Mouse (Mus musculus) MEL (cell line): ENCODE results near the gene Kif5a. TPM values are rescaled to one million over a fixed set of nuclear protein-coding genes. Genes with fewer than 3 reads are reported as not detected.
A peak's percentile ranks its signal among the peaks of the same experiment; 100 is the strongest.

Experiments
- DNase-seq: peaks from one replicate; pipeline ENCODE4 v3.0.0; 2011; ENCODE audit warnings: low read depth, low spot score
- H3K27ac ChIP-seq: 2 replicates; pipeline ENCODE4 v1.5.1; 2012; ENCODE audit warnings: low read depth, mild to moderate bottlenecking, control low read depth, low read length, moderate library complexity; ENCODE audit not compliant: control insufficient read depth
- H3K27me3 ChIP-seq, 2 experiments: fragments of 150-350 bp in 1 of 2; sonication (generic) in 1 of 2; 2 replicates each; pipeline ENCODE4 v1.6.1; 2012; ENCODE audit warnings: low read length in 2 of 2, mild to moderate bottlenecking in 2 of 2, improper control_type of control experiment in 1 of 2, moderate library complexity in 1 of 2; ENCODE audit not compliant: insufficient read depth in 2 of 2, control insufficient read depth in 1 of 2
- H3K36me3 ChIP-seq, 2 experiments: 2 replicates each; pipeline ENCODE4 v1.6.1; 2012 to 2014; ENCODE audit warnings: low read length in 2 of 2, improper control_type of control experiment in 1 of 2, inconsistent platforms in 1 of 2, mild to moderate bottlenecking in 1 of 2; ENCODE audit not compliant: insufficient read depth in 2 of 2, control insufficient read depth in 1 of 2
- H3K4me1 ChIP-seq, 2 experiments: fragments of 150-350 bp in 1 of 2; sonication (generic) in 1 of 2; 2 replicates each; pipeline ENCODE4 v1.6.1; 2012; ENCODE audit warnings: low read length in 2 of 2, improper control_type of control experiment in 1 of 2, mild to moderate bottlenecking in 1 of 2; ENCODE audit not compliant: insufficient read depth in 2 of 2, control insufficient read depth in 1 of 2
- H3K4me3 ChIP-seq, 2 experiments: fragments of 150-350 bp in 1 of 2; sonication (generic) in 1 of 2; 2 replicates each; pipeline ENCODE4 v1.5.1; 2012; ENCODE audit warnings: low read depth in 2 of 2, low read length in 2 of 2, mild to moderate bottlenecking in 2 of 2, moderate library complexity in 2 of 2, control low read depth in 1 of 2, improper control_type of control experiment in 1 of 2; ENCODE audit not compliant: control insufficient read depth in 1 of 2, insufficient read depth in 1 of 2
- H3K79me2 ChIP-seq: 2 replicates; pipeline ENCODE4 v1.6.1; 2012; ENCODE audit warnings: mild to moderate bottlenecking, low read length, moderate library complexity; ENCODE audit not compliant: control insufficient read depth, poor library complexity, insufficient read depth
- H3K9ac ChIP-seq: 2 replicates; pipeline ENCODE4 v1.6.1; 2012; ENCODE audit warnings: low read depth, mild to moderate bottlenecking, control low read depth, low read length, moderate library complexity; ENCODE audit not compliant: control insufficient read depth, poor library complexity, severe bottlenecking
- H3K9me3 ChIP-seq: fragments of 150-350 bp; sonication (generic); replicated peaks from 2 replicates; pipeline ENCODE4 v1.6.1; 2012; ENCODE audit warnings: mild to moderate bottlenecking, low read length, improper control_type of control experiment, moderate library complexity; ENCODE audit not compliant: insufficient read depth
- BHLHE40 ChIP-seq: IDR thresholded peaks from 2 replicates; pipeline ENCODE4 v1.6.1; 2012; ENCODE audit warnings: low read depth, mild to moderate bottlenecking, inconsistent platforms, low read length, improper control_type of control experiment, borderline replicate concordance
- CHD1 ChIP-seq: IDR thresholded peaks from 2 replicates; pipeline ENCODE4 v1.6.1; 2012; ENCODE audit warnings: low read depth, mild to moderate bottlenecking, inconsistent platforms, low read length, improper control_type of control experiment
- CHD2 ChIP-seq: IDR thresholded peaks from 2 replicates; pipeline ENCODE4 v1.6.1; 2011; ENCODE audit warnings: low read length, improper control_type of control experiment
- CTCF ChIP-seq, 3 experiments: IDR thresholded peaks in 2 of 3; conservative IDR thresholded peaks in 1 of 3; 2 replicates each; pipeline ENCODE4 v1.5.1; 2011 to 2012; ENCODE audit warnings: low read length in 3 of 3, low read depth in 2 of 3, mild to moderate bottlenecking in 2 of 3, improper control_type of control experiment in 1 of 3, inconsistent platforms in 1 of 3, mixed read lengths in 1 of 3, moderate library complexity in 1 of 3; ENCODE audit not compliant: control insufficient read depth in 1 of 3, insufficient read depth in 1 of 3, poor library complexity in 1 of 3, severe bottlenecking in 1 of 3
- E2F4 ChIP-seq: IDR thresholded peaks from 2 replicates; pipeline ENCODE4 v1.6.1; 2011; ENCODE audit warnings: low read depth, low read length, improper control_type of control experiment, borderline replicate concordance
- ELF1 ChIP-seq: IDR thresholded peaks from 2 replicates; pipeline ENCODE4 v1.6.1; 2014; ENCODE audit warnings: low read depth, mild to moderate bottlenecking, inconsistent platforms, low read length, improper control_type of control experiment, moderate library complexity
- ETS1 ChIP-seq: IDR thresholded peaks from 2 replicates; pipeline ENCODE4 v1.6.1; 2012; ENCODE audit warnings: low read depth, mild to moderate bottlenecking, inconsistent platforms, low read length, improper control_type of control experiment, moderate library complexity
- GABPA ChIP-seq: IDR thresholded peaks from 2 replicates; pipeline ENCODE4 v1.6.1; 2012; ENCODE audit warnings: low read depth, mild to moderate bottlenecking, inconsistent platforms, low read length, improper control_type of control experiment, moderate library complexity
- GATA1 ChIP-seq: IDR thresholded peaks from 2 replicates; pipeline ENCODE4 v1.6.1; 2011; ENCODE audit warnings: low read depth, low read length, improper control_type of control experiment
- HCFC1 ChIP-seq: IDR thresholded peaks from 2 replicates; pipeline ENCODE4 v1.6.1; 2012; ENCODE audit warnings: low read depth, mild to moderate bottlenecking, inconsistent platforms, low read length, improper control_type of control experiment, moderate library complexity
- KAT2A ChIP-seq: conservative IDR thresholded peaks from 2 replicates; pipeline ENCODE4 v1.6.1; 2012; ENCODE audit warnings: low read depth, low read length, improper control_type of control experiment, inconsistent platforms
- MAFK ChIP-seq: IDR thresholded peaks from 2 replicates; pipeline ENCODE4 v1.6.1; 2011; ENCODE audit warnings: low read depth, mild to moderate bottlenecking, low read length, improper control_type of control experiment, borderline replicate concordance
- MAX ChIP-seq: IDR thresholded peaks from 2 replicates; pipeline ENCODE4 v1.6.1; 2011; ENCODE audit warnings: low read length, improper control_type of control experiment
- MAZ ChIP-seq: IDR thresholded peaks from 2 replicates; pipeline ENCODE4 v1.6.1; 2012; ENCODE audit warnings: low read depth, mild to moderate bottlenecking, inconsistent platforms, low read length, improper control_type of control experiment
- MEF2A ChIP-seq: IDR thresholded peaks from 2 replicates; pipeline ENCODE4 v1.6.1; 2014; ENCODE audit warnings: low read depth, mild to moderate bottlenecking, inconsistent platforms, low read length, improper control_type of control experiment; ENCODE audit not compliant: poor library complexity, insufficient replicate concordance, severe bottlenecking; ENCODE audit errors: extremely low read depth
- MXI1 ChIP-seq: IDR thresholded peaks from 2 replicates; pipeline ENCODE4 v1.6.1; 2011; ENCODE audit warnings: mild to moderate bottlenecking, low read depth, low read length, improper control_type of control experiment
- MYB ChIP-seq: IDR thresholded peaks from 2 replicates; pipeline ENCODE4 v1.6.1; 2011; ENCODE audit warnings: mild to moderate bottlenecking, low read depth, low read length, improper control_type of control experiment
- MYC ChIP-seq: IDR thresholded peaks from 2 replicates; pipeline ENCODE4 v1.6.1; 2011; ENCODE audit warnings: low read depth, mild to moderate bottlenecking, low read length, improper control_type of control experiment, moderate library complexity
- NRF1 ChIP-seq: IDR thresholded peaks from 2 replicates; pipeline ENCODE4 v1.6.1; 2014; ENCODE audit warnings: low read depth, mild to moderate bottlenecking, inconsistent platforms, low read length, improper control_type of control experiment, moderate library complexity; ENCODE audit not compliant: poor library complexity, insufficient read depth, severe bottlenecking
- POLR2A ChIP-seq, 2 experiments: IDR thresholded peaks; 2 replicates each; pipeline ENCODE4 v1.6.1; 2011 to 2012; ENCODE audit warnings: low read length in 2 of 2, mild to moderate bottlenecking in 2 of 2, control low read depth in 1 of 2, improper control_type of control experiment in 1 of 2, low read depth in 1 of 2, moderate library complexity in 1 of 2; ENCODE audit not compliant: control insufficient read depth in 1 of 2, insufficient read depth in 1 of 2, poor library complexity in 1 of 2
- POLR2AphosphoS5 ChIP-seq: IDR thresholded peaks from 2 replicates; pipeline ENCODE4 v1.6.1; 2012; ENCODE audit warnings: low read depth, borderline replicate concordance, mild to moderate bottlenecking, inconsistent platforms, low read length, moderate library complexity, mixed read lengths
- RAD21 ChIP-seq: IDR thresholded peaks from 2 replicates; pipeline ENCODE4 v1.6.1; 2011; ENCODE audit warnings: mild to moderate bottlenecking, low read depth, low read length, improper control_type of control experiment
- RCOR1 ChIP-seq: IDR thresholded peaks from 2 replicates; pipeline ENCODE4 v1.6.1; 2012; ENCODE audit warnings: low read depth, mild to moderate bottlenecking, inconsistent platforms, low read length, improper control_type of control experiment
- SIN3A ChIP-seq: IDR thresholded peaks from 2 replicates; pipeline ENCODE4 v1.6.1; 2012; ENCODE audit warnings: low read length, improper control_type of control experiment, inconsistent platforms
- SMC3 ChIP-seq: IDR thresholded peaks from 2 replicates; pipeline ENCODE4 v1.6.1; 2011; ENCODE audit warnings: low read depth, low read length, improper control_type of control experiment
- TAL1 ChIP-seq: IDR thresholded peaks from 2 replicates; pipeline ENCODE4 v1.6.1; 2012; ENCODE audit warnings: mild to moderate bottlenecking, inconsistent platforms, low read length, moderate library complexity, mixed read lengths
- TBP ChIP-seq: IDR thresholded peaks from 2 replicates; pipeline ENCODE4 v1.8.0; 2011; ENCODE audit warnings: low read depth, low read length, improper control_type of control experiment
- TCF12 ChIP-seq: IDR thresholded peaks from 2 replicates; pipeline ENCODE4 v1.6.1; 2014; ENCODE audit warnings: low read depth, mild to moderate bottlenecking, inconsistent platforms, low read length, improper control_type of control experiment, moderate library complexity
- UBTF ChIP-seq: IDR thresholded peaks from 2 replicates; pipeline ENCODE4 v1.6.1; 2012; ENCODE audit warnings: low read depth, mild to moderate bottlenecking, inconsistent platforms, low read length, improper control_type of control experiment, moderate library complexity, borderline replicate concordance; ENCODE audit not compliant: insufficient read depth
- USF1 ChIP-seq: IDR thresholded peaks from 2 replicates; pipeline ENCODE4 v1.6.1; 2014; ENCODE audit warnings: low read depth, mild to moderate bottlenecking, inconsistent platforms, low read length, improper control_type of control experiment, moderate library complexity
- USF2 ChIP-seq, 2 experiments: IDR thresholded peaks; 2 replicates each; pipeline ENCODE4 v1.6.1; 2011 to 2012; ENCODE audit warnings: improper control_type of control experiment in 2 of 2, low read length in 2 of 2, borderline replicate concordance in 1 of 2, inconsistent platforms in 1 of 2, low read depth in 1 of 2, mild to moderate bottlenecking in 1 of 2; ENCODE audit not compliant: insufficient read depth in 1 of 2
- ZC3H11A ChIP-seq: IDR thresholded peaks from 2 replicates; pipeline ENCODE4 v1.6.1; 2012; ENCODE audit warnings: low read depth, mild to moderate bottlenecking, inconsistent platforms, low read length, improper control_type of control experiment
- ZKSCAN1 ChIP-seq: IDR thresholded peaks from 2 replicates; pipeline ENCODE4 v1.6.1; 2012; ENCODE audit warnings: low read depth, mild to moderate bottlenecking, inconsistent platforms, low read length, improper control_type of control experiment, moderate library complexity
- ZMIZ1 ChIP-seq: IDR thresholded peaks from 2 replicates; pipeline ENCODE4 v1.6.1; 2012; ENCODE audit warnings: low read depth, mild to moderate bottlenecking, inconsistent platforms, low read length, improper control_type of control experiment, moderate library complexity
- ZNF384 ChIP-seq: IDR thresholded peaks from 2 replicates; pipeline ENCODE4 v1.6.1; 2012; ENCODE audit warnings: low read depth, mild to moderate bottlenecking, inconsistent platforms, low read length, improper control_type of control experiment
- polyA plus RNA-seq, 2 experiments: library from polyadenylated mRNA; stranded (reverse) in 1 of 2; unstranded in 1 of 2; fragments of >175 nt in 1 of 2; fragments of >200 nt in 1 of 2; gene quantifications; 2 replicates each; pipeline versions ENCODE4 v1.2.1 to v1.2.4; 2012; ENCODE audit warnings: low replicate concordance in 2 of 2, low read depth in 1 of 2; ENCODE audit not compliant: insufficient read length in 2 of 2, insufficient read depth in 1 of 2, missing spikeins in 1 of 2
- total RNA-seq: library from RNA; depleted of rRNA; stranded (reverse); fragments of 300-350 nt; gene quantifications from 2 replicates; pipeline ENCODE4 v1.2.3, GENCODE M21; 2012

Gene Kif5a
- total and polyA plus RNA-seq, 3 experiments, result 0.42 to 1.3 TPM; not detected in 1

- Histone ChIP-seq H3K9ac (peak within 1 kb of the TSS; percentile 88), H3K4me3 (peak within 1 kb of the TSS; percentile 82 to 96), H3K36me3 (peaks cover 0 to 30% of the 10 kb centered on the region in 2 experiments; a peak in 2 of 4 replicates), H3K79me2 (peaks cover 7% of the 10 kb centered on the region; the same call in 1 of the 2 replicates), H3K27me3 (no peaks in the 10 kb centered on the region), H3K9me3 (no peaks in the 10 kb centered on the region), H3K4me1 (peaks cover 2 to 34% of the 10 kb centered on the region in 2 experiments; a peak in 3 of 4 replicates), H3K27ac (peak within 1 kb of the TSS; percentile 96)
- peak; percentile 82 for DNase-seq
- peak; percentile 6; the same call in 1 of the 2 replicates for TF ChIP-seq HCFC1
- TF ChIP-seq NRF1, result peak; percentile 72
- no peak for TF ChIP-seq USF1
- no peak for TF ChIP-seq USF2 (IDR thresholded peaks at IDR 0.05; ENCODE audit: borderline replicate concordance in 1 of 2, insufficient read depth in 1 of 2, low read depth in 1 of 2, low read length in 2 of 2)
- TF ChIP-seq CHD2, result peak; percentile 21; the same call in 1 of the 2 replicates
- TF ChIP-seq BHLHE40, result no peak
- TF ChIP-seq TAL1, result no peak
- peak; percentile 31; the same call in 1 of the 2 replicates for TF ChIP-seq ZMIZ1
- TF ChIP-seq UBTF, result no peak
- TF ChIP-seq MXI1, result no peak; the same call in 1 of the 2 replicates
- TF ChIP-seq CHD1, result 0 out of 2 replicates have a peak, but pooled peaks have one; percentile 11
- TF ChIP-seq SIN3A, result peak; percentile 20
- TF ChIP-seq KAT2A, result no peak
- TF ChIP-seq GATA1, result no peak
- TF ChIP-seq RAD21, result no peak
- TF ChIP-seq ELF1, result no peak
- no peak for TF ChIP-seq E2F4
- no peak for TF ChIP-seq MAFK
- no peak for TF ChIP-seq SMC3
- peak; percentile 22; the same call in 1 of the 2 replicates for TF ChIP-seq TCF12
- no peak; a peak in 1 of 4 replicates for TF ChIP-seq POLR2A (IDR thresholded peaks at IDR 0.05; ENCODE audit: control insufficient read depth in 1 of 2, insufficient read depth in 1 of 2, low read depth in 1 of 2, low read length in 2 of 2, poor library complexity in 1 of 2)
- TF ChIP-seq RCOR1, result no peak
- TF ChIP-seq GABPA, result no peak
- TF ChIP-seq MAX, result 0 out of 2 replicates have a peak, but pooled peaks have one; percentile 9
- TF ChIP-seq CTCF (IDR thresholded peaks at IDR 0.05 in 2 of 3, conservative IDR thresholded peaks at IDR 0.05 in 1 of 3; ENCODE audit: control insufficient read depth in 1 of 3, insufficient read depth in 1 of 3, low read depth in 2 of 3, low read length in 3 of 3, poor library complexity in 1 of 3, severe bottlenecking in 1 of 3), result no peak
- no peak for TF ChIP-seq POLR2AphosphoS5
- TF ChIP-seq MAZ, result peak; percentile 19; the same call in 1 of the 2 replicates
- no peak for TF ChIP-seq ZKSCAN1
- TF ChIP-seq ETS1, result no peak; the same call in 1 of the 2 replicates
- TF ChIP-seq MEF2A, result no peak
- TF ChIP-seq ZC3H11A, result no peak
- peak; percentile 21; the same call in 1 of the 2 replicates for TF ChIP-seq MYC
- TF ChIP-seq TBP, result no peak; the same call in 1 of the 2 replicates
- no peak for TF ChIP-seq MYB
- no peak for TF ChIP-seq ZNF384
Observed at GRCm38 (mm10) chr10:127189651-127190381, 73.3 kb downstream of the Kif5a start, which contains the start of gene Arhgef25. Gene Arhgef25, minus strand, starts transcription at chr10:127190083.
